Mouse (Mus musculus) midbrain, embryonic 14.5 days (tissue): Measurements from ENCODE around the gene Ccnb3. TPM values are rescaled to one million over a fixed set of nuclear protein-coding genes. Genes with fewer than 3 reads are reported as not detected.
"Not testable (repeated sequence)": the region's sequence is repeated elsewhere in the genome, so short reads cannot be mapped to it uniquely, and the experiment has no call there.

Experiments
- ATAC-seq: fragments of 200-750 bp; cut with Nextera tagmentation; 2 replicates; pipeline ENCODE4 v1.8.0; 2017; ENCODE audit warnings: moderate number of reproducible peaks, moderate library complexity; ENCODE audit not compliant: low FRiP score, low TSS enrichment
- DNase-seq: peaks from one replicate; pipeline ENCODE4 v3.0.0-alpha.2; 2015
- H3K27ac ChIP-seq: fragments of 300-500 bp; sonication (generic); replicated peaks from 2 replicates; pipeline ENCODE4 v1.5.1; 2014; ENCODE audit warnings: mild to moderate bottlenecking, low read depth, low read length, moderate library complexity
- H3K27me3 ChIP-seq: fragments of 300-500 bp; sonication (generic); 2 replicates; pipeline ENCODE4 v1.6.1; 2014; ENCODE audit warnings: low read length, control low read depth, mixed read lengths; ENCODE audit not compliant: control insufficient read depth, insufficient read depth
- H3K36me3 ChIP-seq: fragments of 300-500 bp; sonication (generic); 2 replicates; pipeline ENCODE4 v1.6.1; 2014; ENCODE audit warnings: low read length, control low read depth; ENCODE audit not compliant: control insufficient read depth, insufficient read depth
- H3K4me1 ChIP-seq: fragments of 300-500 bp; sonication (generic); 2 replicates; pipeline ENCODE4 v1.6.1; 2014; ENCODE audit warnings: mild to moderate bottlenecking, antibody characterized with exemption, low read length, control low read depth; ENCODE audit not compliant: control insufficient read depth, insufficient read depth
- H3K4me2 ChIP-seq: fragments of 300-500 bp; sonication (generic); 2 replicates; pipeline ENCODE4 v1.6.1; 2014; ENCODE audit warnings: mild to moderate bottlenecking, low read length, moderate library complexity
- H3K4me3 ChIP-seq: fragments of 300-500 bp; sonication (generic); replicated peaks from 2 replicates; pipeline ENCODE4 v1.5.1; 2014; ENCODE audit warnings: low read depth, low read length
- H3K9ac ChIP-seq: fragments of 300-500 bp; sonication (generic); replicated peaks from 2 replicates; pipeline ENCODE4 v1.6.1; 2014; ENCODE audit warnings: mild to moderate bottlenecking, low read length, moderate library complexity
- H3K9me3 ChIP-seq: fragments of 300-500 bp; sonication (generic); 2 replicates; pipeline ENCODE4 v1.6.1; 2016; ENCODE audit warnings: low read length, control low read depth, mixed read lengths; ENCODE audit not compliant: control insufficient read depth
- WGBS: fragments of 180-500 bp; shearing (Covaris S2); extraction: QIAGEN DNeasy Blood & Tissue Kit; methylation state at CpG from one replicate; pipeline ENCODE4 v1.1.7; 2014; 5-methylcytosine and 5-hydroxymethylcytosine counted together
- polyA plus RNA-seq: library from polyadenylated mRNA; unstranded; fragments of >200 nt; fragmentation: Nextera tagmentation; extraction: Ambion mirVana; gene quantifications from 2 replicates; pipeline ENCODE4 v1.2.1, GENCODE M21; 2014

Ccnb3 gene
- polyA plus RNA-seq, 1 experiment from 2014 or later, result not detected

DNA sequence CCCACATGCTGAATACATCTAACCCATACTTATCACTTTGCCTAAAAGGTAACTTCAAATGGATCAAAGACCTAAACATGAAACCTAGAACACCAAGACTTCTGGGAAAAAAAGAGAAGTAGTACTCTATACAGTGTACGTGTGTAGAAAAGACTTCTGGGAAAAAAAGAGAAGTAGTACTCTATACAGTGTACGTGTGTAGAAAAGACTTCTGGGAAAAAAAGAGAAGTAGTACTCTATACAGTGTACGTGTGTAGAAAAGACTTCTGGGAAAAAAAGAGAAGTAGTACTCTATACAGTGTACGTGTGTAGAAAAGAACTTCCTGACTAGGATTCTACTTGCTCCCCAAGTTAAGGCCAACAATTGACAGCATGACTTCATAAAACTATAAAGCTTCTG lies 57.5 kb downstream of the Ccnb3 start:
- H3K9me3 ChIP-seq, H3K4me2 ChIP-seq, H3K27ac ChIP-seq, H3K27me3 ChIP-seq, H3K4me3 ChIP-seq, H3K36me3 ChIP-seq, DNase-seq, H3K9ac ChIP-seq, H3K4me1 ChIP-seq, ATAC-seq: not testable (repeated sequence)
- WGBS, result 67% methylated on average over 3 of the region's 4 CpGs

DNA sequence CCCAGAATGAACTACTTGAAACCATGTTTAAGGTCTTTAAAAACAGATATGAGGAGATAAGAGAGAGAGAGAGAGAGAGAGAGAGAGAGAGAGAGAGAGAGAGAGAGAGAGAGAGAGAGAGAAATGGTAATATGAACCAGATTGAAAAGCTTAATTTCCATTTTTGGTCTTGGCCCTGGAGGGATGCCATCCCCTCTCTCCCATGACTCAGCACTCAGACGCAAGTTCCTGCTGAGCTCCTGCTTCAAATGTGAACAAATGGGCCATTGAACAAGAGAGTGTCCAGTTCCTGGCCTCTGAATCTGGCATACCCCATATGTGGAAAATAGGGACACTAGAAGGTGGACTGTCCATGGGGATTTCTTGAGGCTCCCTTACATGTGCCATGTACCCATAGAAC lies 69.5 kb downstream of the Ccnb3 start:
- Histone ChIP-seq H3K27ac (no peak overlapping the region), H3K9me3 (no peaks in the 10 kb centered on the region), H3K36me3 (no peaks in the 10 kb centered on the region), H3K4me3 (no peak overlapping the region), H3K4me2 (no peak overlapping the region), H3K27me3 (no peaks in the 10 kb centered on the region), H3K9ac (no peak overlapping the region), H3K4me1 (no peaks in the 10 kb centered on the region)
- no peak for DNase-seq
- no peak for ATAC-seq
- WGBS, result 76% methylated on average over 1 of the region's 1 CpGs

DNA sequence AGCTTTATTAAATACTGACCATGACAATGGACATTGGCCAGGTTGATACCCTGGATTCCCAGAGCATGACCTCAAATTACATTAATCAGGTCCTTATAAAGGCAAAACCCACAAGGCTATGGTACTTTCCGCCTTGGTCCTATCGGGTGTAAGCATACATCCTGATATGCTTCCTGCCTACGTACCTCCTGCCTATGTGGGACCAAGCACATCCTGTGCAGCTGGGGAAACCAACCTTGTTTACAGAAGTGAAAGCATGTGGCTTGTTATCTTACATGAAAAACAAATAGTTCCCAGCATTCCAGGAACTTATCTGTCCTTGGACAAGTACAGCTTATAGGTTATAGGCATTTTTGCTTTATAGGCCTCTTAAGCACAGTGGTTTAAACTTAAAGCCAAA lies 72.8 kb downstream of the Ccnb3 start:
- Histone ChIP-seq H3K9me3 (no peaks in the 10 kb centered on the region), H3K4me2 (no peak overlapping the region), H3K4me3 (no peak overlapping the region), H3K27ac (no peak overlapping the region), H3K9ac (no peak overlapping the region), H3K4me1 (no peaks in the 10 kb centered on the region), H3K27me3 (no peaks in the 10 kb centered on the region), H3K36me3 (no peaks in the 10 kb centered on the region)
- no peak for ATAC-seq
- DNase-seq, result no peak
- WGBS, result 91% methylated on average over 3 of the region's 3 CpGs

Other genes with a start within 250 kb of the Ccnb3 start
- not detected in 2 replicates for gene Akap4, start 25.9 kb upstream of the Ccnb3 start, polyA plus RNA-seq